Mouse (Mus musculus): Measurements from ENCODE around the gene Hspa1b. TPM values are rescaled to one million over a fixed set of nuclear protein-coding genes. Genes with fewer than 3 reads are reported as not detected.

Hspa1b gene
- polyA plus RNA-seq, 2 experiments from 2014 or later, result 7.0 TPM; not detected in 1

- no peak for ATAC-seq
These were observed 31.6 kb downstream of the Hspa1b start for GRCm38 (mm10) chr17:34927306-34928019.

DNA sequence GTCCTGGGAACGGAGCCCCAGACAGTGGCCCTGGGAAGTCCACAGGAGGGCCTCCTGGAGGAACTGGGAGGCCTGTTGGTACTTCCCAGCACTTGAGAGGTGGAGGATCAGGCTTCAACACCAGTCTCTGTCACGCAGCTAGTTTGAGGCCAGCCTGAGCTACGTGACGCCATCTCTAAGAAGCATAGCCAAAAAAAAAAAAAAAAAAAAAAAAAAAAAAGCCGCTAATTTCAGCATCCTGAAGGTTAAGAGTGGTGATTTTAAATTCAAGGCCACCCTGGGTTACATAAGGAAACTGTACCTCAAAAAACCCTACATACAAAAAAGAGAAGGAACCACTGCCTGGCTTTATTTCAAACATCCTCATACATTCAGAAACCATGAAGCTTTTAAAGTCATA, 34.8 kb downstream of the Hspa1b start:
- no peak for ATAC-seq

DNA sequence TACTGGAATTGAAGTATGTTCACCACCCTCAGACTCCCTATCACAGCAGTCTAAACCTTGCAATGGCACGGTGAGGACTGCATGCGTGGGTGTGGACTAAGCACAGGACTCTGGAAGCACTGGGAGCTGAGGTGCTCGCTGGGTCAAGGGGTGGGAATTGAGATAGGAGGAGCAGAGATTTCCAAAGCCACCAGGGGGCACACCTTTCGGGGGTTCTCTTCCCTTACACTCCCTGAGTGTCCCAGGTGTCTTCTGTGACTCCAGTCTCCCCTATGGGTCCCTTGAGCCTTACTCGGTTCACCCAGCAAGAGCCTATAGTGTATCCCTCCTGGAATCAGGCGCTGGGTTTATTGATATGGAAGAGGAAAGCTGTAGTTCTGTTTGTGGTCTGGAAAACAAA, 36.1 kb downstream of the Hspa1b start:
- no peak for ATAC-seq

DNA sequence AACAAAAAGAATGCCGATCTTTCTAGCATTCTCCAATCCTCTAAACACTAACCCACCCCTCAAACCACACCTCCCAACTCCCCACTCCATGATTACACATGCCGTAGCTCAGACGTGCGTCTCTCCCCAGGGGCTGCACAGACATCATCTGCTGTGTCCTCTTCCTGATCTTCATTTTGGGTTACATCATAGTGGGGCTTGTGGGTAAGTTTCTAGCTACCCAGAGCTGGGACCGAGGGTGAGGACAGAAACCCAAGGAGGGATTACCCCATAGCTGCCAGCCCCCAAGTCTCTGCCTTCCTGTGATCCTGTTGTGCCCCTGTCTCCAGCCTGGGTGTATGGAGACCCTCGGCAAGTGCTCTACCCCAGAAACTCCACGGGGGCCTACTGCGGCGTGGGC, 41.9 kb downstream of the Hspa1b start:
- no peak for ATAC-seq

- ATAC-seq, result no peak
These were observed 42.7 kb downstream of the Hspa1b start for GRCm38 (mm10) chr17:34916316-34916715.

GRCm38 (mm10) chr17:34915410-34915831, 43.6 kb downstream of the Hspa1b start:
- ATAC-seq, result no peak

- no peak for ATAC-seq
These were observed 44.9 kb downstream of the Hspa1b start, which contains the start of gene Slc44a4 for GRCm38 (mm10) chr17:34913930-34914665. Slc44a4 (plus strand) TSS chr17:34914466.

- peak; percentile 89 for ATAC-seq
These were observed 47.1 kb downstream of the Hspa1b start for GRCm38 (mm10) chr17:34911945-34912351.

DNA sequence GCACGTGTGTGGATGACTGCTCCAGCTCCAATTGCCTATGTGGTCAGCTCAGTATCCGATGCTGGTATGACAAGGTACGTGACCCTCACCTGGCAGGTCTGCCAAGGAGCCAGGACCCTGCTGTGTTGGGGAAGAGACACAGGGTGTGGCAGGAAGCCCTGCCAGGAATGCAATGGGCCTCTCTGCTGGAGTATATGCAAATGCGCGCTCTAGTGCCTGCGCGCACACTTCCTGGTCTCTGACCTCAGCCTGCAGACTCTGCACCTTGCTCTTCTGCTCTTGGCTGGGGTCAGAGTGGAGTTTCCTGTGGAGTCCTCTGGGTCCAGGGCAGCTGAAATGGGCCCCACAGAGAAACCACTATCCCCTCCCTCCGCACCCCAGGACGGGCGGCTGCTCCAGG, 48.1 kb downstream of the Hspa1b start:
- no peak for ATAC-seq

Other genes starting within 250 kb of the Hspa1b start
- not detected for gene C4b, start 215.4 kb downstream of the Hspa1b start, polyA plus RNA-seq (2017; shearing (Covaris generic))
- gene Cyp21a1, start 154.7 kb downstream of the Hspa1b start, polyA plus RNA-seq (2017; shearing (Covaris generic)), result not detected
- 10 to 100 TPM; 37.3 to 51.6 TPM for gene Stk19, start 122.3 kb downstream of the Hspa1b start, polyA plus RNA-seq (2017; shearing (Covaris generic))
- gene Dxo, start 122.2 kb downstream of the Hspa1b start, polyA plus RNA-seq (2017; shearing (Covaris generic)), result 10 to 100 TPM; 19.8 to 28.0 TPM
- 10 to 100 TPM; 26.0 to 38.5 TPM for gene Skiv2l, start 109.0 kb downstream of the Hspa1b start, polyA plus RNA-seq (2017; shearing (Covaris generic))
- gene Nelfe, start 108.8 kb downstream of the Hspa1b start, polyA plus RNA-seq (2017; shearing (Covaris generic)), result 10 to 100 TPM; 45.4 to 53.4 TPM
- under 1 TPM; 0.79 to 0.83 TPM for gene Cfb, start 96.7 kb downstream of the Hspa1b start, polyA plus RNA-seq (2017; shearing (Covaris generic))
- gene Zbtb12, start 79.8 kb downstream of the Hspa1b start, polyA plus RNA-seq (2017; shearing (Covaris generic)), result not detected
- not detected for gene Gm20547, start 77.2 kb downstream of the Hspa1b start, polyA plus RNA-seq (2017; shearing (Covaris generic))
- under 1 TPM in 1 of 2 experiments, not detected in 1; 0.73 TPM for gene C2, start 61.0 kb downstream of the Hspa1b start, polyA plus RNA-seq (2017; shearing (Covaris generic))
- gene Ehmt2, start 60.8 kb downstream of the Hspa1b start, polyA plus RNA-seq (2017; shearing (Covaris generic)), result 10 to 100 TPM; 32.8 to 37.0 TPM
- gene Slc44a4, start 44.8 kb downstream of the Hspa1b start, polyA plus RNA-seq (2017; shearing (Covaris generic)), result not detected
- 10 to 100 TPM; 18.6 to 19.9 TPM for gene Neu1, start 28.0 kb downstream of the Hspa1b start, polyA plus RNA-seq (2017; shearing (Covaris generic))
- gene Gm20481, start 10.7 kb upstream of the Hspa1b start, polyA plus RNA-seq (2017; shearing (Covaris generic)), result not detected
- gene Hspa1a, start 12.9 kb upstream of the Hspa1b start, polyA plus RNA-seq (2017; shearing (Covaris generic)), result 1 to 10 TPM in 1 of 2 experiments, under 1 TPM in 1; 0.17 to 5.1 TPM
- under 1 TPM in 1 of 2 experiments, not detected in 1; 0.46 TPM for gene Hspa1l, start 13.5 kb upstream of the Hspa1b start, polyA plus RNA-seq (2017; shearing (Covaris generic))
- 10 to 100 TPM; 45.5 to 61.3 TPM for gene Lsm2, start 22.6 kb upstream of the Hspa1b start, polyA plus RNA-seq (2017; shearing (Covaris generic))
- gene Vars, start 41.7 kb upstream of the Hspa1b start, polyA plus RNA-seq (2017; shearing (Covaris generic)), result 10 to 100 TPM; 28.5 to 29.1 TPM
- under 1 TPM; 0.11 to 0.12 TPM for gene Vwa7, start 57.3 kb upstream of the Hspa1b start, polyA plus RNA-seq (2017; shearing (Covaris generic))
- 1 to 10 TPM; 1.8 to 2.1 TPM for gene Sapcd1, start 68.8 kb upstream of the Hspa1b start, polyA plus RNA-seq (2017; shearing (Covaris generic))
- gene Msh5, start 87.5 kb upstream of the Hspa1b start, polyA plus RNA-seq (2017; shearing (Covaris generic)), result 1 to 10 TPM; 1.3 to 1.6 TPM
- 100 to 1,000 TPM; 464 to 670 TPM for gene Clic1, start 90.7 kb upstream of the Hspa1b start, polyA plus RNA-seq (2017; shearing (Covaris generic))
- gene Ddah2, start 99.8 kb upstream of the Hspa1b start, polyA plus RNA-seq (2017; shearing (Covaris generic)), result 1 to 10 TPM in 1 of 2 experiments, under 1 TPM in 1; 0.36 to 1.8 TPM
- not detected for gene Ly6g6c, start 106.2 kb upstream of the Hspa1b start, polyA plus RNA-seq (2017; shearing (Covaris generic))
- gene Mpig6b, start 106.9 kb upstream of the Hspa1b start, polyA plus RNA-seq (2017; shearing (Covaris generic)), result not detected
- not detected for gene Ly6g6e, start 117.7 kb upstream of the Hspa1b start, polyA plus RNA-seq (2017; shearing (Covaris generic))
- gene Ly6g6d, start 118.8 kb upstream of the Hspa1b start, polyA plus RNA-seq (2017; shearing (Covaris generic)), result not detected
- gene Ly6g6f, start 126.4 kb upstream of the Hspa1b start, polyA plus RNA-seq (2017; shearing (Covaris generic)), result under 1 TPM in 1 of 2 experiments, not detected in 1; 0.29 TPM
- gene Abhd16a, start 130.0 kb upstream of the Hspa1b start, polyA plus RNA-seq (2017; shearing (Covaris generic)), result 10 to 100 TPM; 18.7 to 20.6 TPM
- gene Ly6g5c, start 149.0 kb upstream of the Hspa1b start, polyA plus RNA-seq (2017; shearing (Covaris generic)), result not detected
- 1 to 10 TPM; 1.9 to 2.4 TPM for gene Ly6g5b, start 156.2 kb upstream of the Hspa1b start, polyA plus RNA-seq (2017; shearing (Covaris generic))
- 10 to 100 TPM; 60.4 to 70.2 TPM for gene Gpank1, start 162.2 kb upstream of the Hspa1b start, polyA plus RNA-seq (2017; shearing (Covaris generic))
- 100 to 1,000 TPM; 274 to 355 TPM for gene Csnk2b, start 162.8 kb upstream of the Hspa1b start, polyA plus RNA-seq (2017; shearing (Covaris generic))
- 10 to 100 TPM; 22.6 to 26.3 TPM for gene D17H6S53E, start 167.1 kb upstream of the Hspa1b start, polyA plus RNA-seq (2017; shearing (Covaris generic))
- gene Apom, start 172.8 kb upstream of the Hspa1b start, polyA plus RNA-seq (2017; shearing (Covaris generic)), result not detected
- gene Bag6, start 175.9 kb upstream of the Hspa1b start, polyA plus RNA-seq (2017; shearing (Covaris generic)), result 10 to 100 TPM; 26.2 to 34.1 TPM
- 10 to 100 TPM; 38.8 to 78.9 TPM for gene Prrc2a, start 205.7 kb upstream of the Hspa1b start, polyA plus RNA-seq (2017; shearing (Covaris generic))
- gene Aif1, start 216.8 kb upstream of the Hspa1b start, polyA plus RNA-seq (2017; shearing (Covaris generic)), result 1 to 10 TPM in 1 of 2 experiments, under 1 TPM in 1; 0.91 to 1.9 TPM
- 10 to 100 TPM in 1 of 2 experiments, 1 to 10 TPM in 1; 5.4 to 13.4 TPM for gene Lst1, start 229.2 kb upstream of the Hspa1b start, polyA plus RNA-seq (2017; shearing (Covaris generic))
- 100 to 1,000 TPM; 134 to 383 TPM for gene Ltb, start 235.2 kb upstream of the Hspa1b start, polyA plus RNA-seq (2017; shearing (Covaris generic))
- gene Tnf, start 242.8 kb upstream of the Hspa1b start, polyA plus RNA-seq (2017; shearing (Covaris generic)), result 10 to 100 TPM; 21.5 to 21.6 TPM
- gene Lta, start 246.1 kb upstream of the Hspa1b start, polyA plus RNA-seq (2017; shearing (Covaris generic)), result 10 to 100 TPM; 70.5 to 90.5 TPM